Mouse (Mus musculus) liver, adult 2 months (tissue): ENCODE measurements around the gene Bcan.

Experiments
- CTCF ChIP-seq: fragments of 200-500 bp; IDR thresholded peaks from 2 replicates; pipeline ENCODE4 v1.5.1; 2011; ENCODE audit warnings: low read depth, low read length, control low read depth
- POLR2A ChIP-seq: fragments of 200-500 bp; IDR thresholded peaks from 2 replicates; pipeline ENCODE4 v1.6.1; 2011; ENCODE audit warnings: low read length, control low read depth; ENCODE audit not compliant: insufficient read depth; ENCODE audit errors: extremely low read depth

GRCm38 (mm10) chr3:87981214-87981760 lies 18.7 kb downstream of the Bcan start:
- TF ChIP-seq CTCF, result no peak
- no peak for TF ChIP-seq POLR2A
